Mouse (Mus musculus) MEL (cell line): ENCODE measurements at regions not wholly inside any gene's neighbourhood (a gene's known extent, or its start where the extent isn't known, plus 50 kb on each side); places are given as distances from the start of the nearest gene placed in this dataset.

ENCODE experiments used
- DNase-seq: peaks from one replicate; pipeline ENCODE4 v3.0.0; 2011; ENCODE audit warnings: low read depth, low spot score
- H3K27ac ChIP-seq: 2 replicates; pipeline ENCODE4 v1.5.1; 2012; ENCODE audit warnings: low read depth, mild to moderate bottlenecking, control low read depth, low read length, moderate library complexity; ENCODE audit not compliant: control insufficient read depth
- H3K27me3 ChIP-seq, 2 experiments: fragments of 150-350 bp in 1 of 2; sonication (generic) in 1 of 2; 2 replicates each; pipeline ENCODE4 v1.6.1; 2012; ENCODE audit warnings: low read length in 2 of 2, mild to moderate bottlenecking in 2 of 2, improper control_type of control experiment in 1 of 2, moderate library complexity in 1 of 2; ENCODE audit not compliant: insufficient read depth in 2 of 2, control insufficient read depth in 1 of 2
- H3K36me3 ChIP-seq, 2 experiments: 2 replicates each; pipeline ENCODE4 v1.6.1; 2012 to 2014; ENCODE audit warnings: low read length in 2 of 2, improper control_type of control experiment in 1 of 2, inconsistent platforms in 1 of 2, mild to moderate bottlenecking in 1 of 2; ENCODE audit not compliant: insufficient read depth in 2 of 2, control insufficient read depth in 1 of 2
- H3K4me1 ChIP-seq, 2 experiments: fragments of 150-350 bp in 1 of 2; sonication (generic) in 1 of 2; 2 replicates each; pipeline ENCODE4 v1.6.1; 2012; ENCODE audit warnings: low read length in 2 of 2, improper control_type of control experiment in 1 of 2, mild to moderate bottlenecking in 1 of 2; ENCODE audit not compliant: insufficient read depth in 2 of 2, control insufficient read depth in 1 of 2
- H3K4me3 ChIP-seq, 2 experiments: fragments of 150-350 bp in 1 of 2; sonication (generic) in 1 of 2; 2 replicates each; pipeline ENCODE4 v1.5.1; 2012; ENCODE audit warnings: low read depth in 2 of 2, low read length in 2 of 2, mild to moderate bottlenecking in 2 of 2, moderate library complexity in 2 of 2, control low read depth in 1 of 2, improper control_type of control experiment in 1 of 2; ENCODE audit not compliant: control insufficient read depth in 1 of 2, insufficient read depth in 1 of 2
- H3K79me2 ChIP-seq: 2 replicates; pipeline ENCODE4 v1.6.1; 2012; ENCODE audit warnings: mild to moderate bottlenecking, low read length, moderate library complexity; ENCODE audit not compliant: control insufficient read depth, poor library complexity, insufficient read depth
- H3K9ac ChIP-seq: 2 replicates; pipeline ENCODE4 v1.6.1; 2012; ENCODE audit warnings: low read depth, mild to moderate bottlenecking, control low read depth, low read length, moderate library complexity; ENCODE audit not compliant: control insufficient read depth, poor library complexity, severe bottlenecking
- H3K9me3 ChIP-seq: fragments of 150-350 bp; sonication (generic); replicated peaks from 2 replicates; pipeline ENCODE4 v1.6.1; 2012; ENCODE audit warnings: mild to moderate bottlenecking, low read length, improper control_type of control experiment, moderate library complexity; ENCODE audit not compliant: insufficient read depth
- CHD1 ChIP-seq: IDR thresholded peaks from 2 replicates; pipeline ENCODE4 v1.6.1; 2012; ENCODE audit warnings: low read depth, mild to moderate bottlenecking, inconsistent platforms, low read length, improper control_type of control experiment
- CTCF ChIP-seq, 3 experiments: IDR thresholded peaks in 2 of 3; conservative IDR thresholded peaks in 1 of 3; 2 replicates each; pipeline ENCODE4 v1.5.1; 2011 to 2012; ENCODE audit warnings: low read length in 3 of 3, low read depth in 2 of 3, mild to moderate bottlenecking in 2 of 3, improper control_type of control experiment in 1 of 3, inconsistent platforms in 1 of 3, mixed read lengths in 1 of 3, moderate library complexity in 1 of 3; ENCODE audit not compliant: control insufficient read depth in 1 of 3, insufficient read depth in 1 of 3, poor library complexity in 1 of 3, severe bottlenecking in 1 of 3
- ELF1 ChIP-seq: IDR thresholded peaks from 2 replicates; pipeline ENCODE4 v1.6.1; 2014; ENCODE audit warnings: low read depth, mild to moderate bottlenecking, inconsistent platforms, low read length, improper control_type of control experiment, moderate library complexity
- GABPA ChIP-seq: IDR thresholded peaks from 2 replicates; pipeline ENCODE4 v1.6.1; 2012; ENCODE audit warnings: low read depth, mild to moderate bottlenecking, inconsistent platforms, low read length, improper control_type of control experiment, moderate library complexity
- JUND ChIP-seq: IDR thresholded peaks from 2 replicates; pipeline ENCODE4 v1.6.1; 2011; ENCODE audit warnings: low read depth, mild to moderate bottlenecking, improper control_type of control experiment, low read length
- KAT2A ChIP-seq: conservative IDR thresholded peaks from 2 replicates; pipeline ENCODE4 v1.6.1; 2012; ENCODE audit warnings: low read depth, low read length, improper control_type of control experiment, inconsistent platforms
- MAFK ChIP-seq: IDR thresholded peaks from 2 replicates; pipeline ENCODE4 v1.6.1; 2011; ENCODE audit warnings: low read depth, mild to moderate bottlenecking, low read length, improper control_type of control experiment, borderline replicate concordance
- MAX ChIP-seq: IDR thresholded peaks from 2 replicates; pipeline ENCODE4 v1.6.1; 2011; ENCODE audit warnings: low read length, improper control_type of control experiment
- MAZ ChIP-seq: IDR thresholded peaks from 2 replicates; pipeline ENCODE4 v1.6.1; 2012; ENCODE audit warnings: low read depth, mild to moderate bottlenecking, inconsistent platforms, low read length, improper control_type of control experiment
- MEF2A ChIP-seq: IDR thresholded peaks from 2 replicates; pipeline ENCODE4 v1.6.1; 2014; ENCODE audit warnings: low read depth, mild to moderate bottlenecking, inconsistent platforms, low read length, improper control_type of control experiment; ENCODE audit not compliant: poor library complexity, insufficient replicate concordance, severe bottlenecking; ENCODE audit errors: extremely low read depth
- MXI1 ChIP-seq: IDR thresholded peaks from 2 replicates; pipeline ENCODE4 v1.6.1; 2011; ENCODE audit warnings: mild to moderate bottlenecking, low read depth, low read length, improper control_type of control experiment
- MYC ChIP-seq: IDR thresholded peaks from 2 replicates; pipeline ENCODE4 v1.6.1; 2011; ENCODE audit warnings: low read depth, mild to moderate bottlenecking, low read length, improper control_type of control experiment, moderate library complexity
- NELFE ChIP-seq: IDR thresholded peaks from 2 replicates; pipeline ENCODE4 v1.6.1; 2011; ENCODE audit warnings: low read depth, low read length, improper control_type of control experiment
- NRF1 ChIP-seq: IDR thresholded peaks from 2 replicates; pipeline ENCODE4 v1.6.1; 2014; ENCODE audit warnings: low read depth, mild to moderate bottlenecking, inconsistent platforms, low read length, improper control_type of control experiment, moderate library complexity; ENCODE audit not compliant: poor library complexity, insufficient read depth, severe bottlenecking
- POLR2A ChIP-seq, 2 experiments: IDR thresholded peaks; 2 replicates each; pipeline ENCODE4 v1.6.1; 2011 to 2012; ENCODE audit warnings: low read length in 2 of 2, mild to moderate bottlenecking in 2 of 2, control low read depth in 1 of 2, improper control_type of control experiment in 1 of 2, low read depth in 1 of 2, moderate library complexity in 1 of 2; ENCODE audit not compliant: control insufficient read depth in 1 of 2, insufficient read depth in 1 of 2, poor library complexity in 1 of 2
- SIN3A ChIP-seq: IDR thresholded peaks from 2 replicates; pipeline ENCODE4 v1.6.1; 2012; ENCODE audit warnings: low read length, improper control_type of control experiment, inconsistent platforms
- SMC3 ChIP-seq: IDR thresholded peaks from 2 replicates; pipeline ENCODE4 v1.6.1; 2011; ENCODE audit warnings: low read depth, low read length, improper control_type of control experiment
- TAL1 ChIP-seq: IDR thresholded peaks from 2 replicates; pipeline ENCODE4 v1.6.1; 2012; ENCODE audit warnings: mild to moderate bottlenecking, inconsistent platforms, low read length, moderate library complexity, mixed read lengths
- TBP ChIP-seq: IDR thresholded peaks from 2 replicates; pipeline ENCODE4 v1.8.0; 2011; ENCODE audit warnings: low read depth, low read length, improper control_type of control experiment
- UBTF ChIP-seq: IDR thresholded peaks from 2 replicates; pipeline ENCODE4 v1.6.1; 2012; ENCODE audit warnings: low read depth, mild to moderate bottlenecking, inconsistent platforms, low read length, improper control_type of control experiment, moderate library complexity, borderline replicate concordance; ENCODE audit not compliant: insufficient read depth
- ZC3H11A ChIP-seq: IDR thresholded peaks from 2 replicates; pipeline ENCODE4 v1.6.1; 2012; ENCODE audit warnings: low read depth, mild to moderate bottlenecking, inconsistent platforms, low read length, improper control_type of control experiment
- ZKSCAN1 ChIP-seq: IDR thresholded peaks from 2 replicates; pipeline ENCODE4 v1.6.1; 2012; ENCODE audit warnings: low read depth, mild to moderate bottlenecking, inconsistent platforms, low read length, improper control_type of control experiment, moderate library complexity
- ZNF384 ChIP-seq: IDR thresholded peaks from 2 replicates; pipeline ENCODE4 v1.6.1; 2012; ENCODE audit warnings: low read depth, mild to moderate bottlenecking, inconsistent platforms, low read length, improper control_type of control experiment

DNA sequence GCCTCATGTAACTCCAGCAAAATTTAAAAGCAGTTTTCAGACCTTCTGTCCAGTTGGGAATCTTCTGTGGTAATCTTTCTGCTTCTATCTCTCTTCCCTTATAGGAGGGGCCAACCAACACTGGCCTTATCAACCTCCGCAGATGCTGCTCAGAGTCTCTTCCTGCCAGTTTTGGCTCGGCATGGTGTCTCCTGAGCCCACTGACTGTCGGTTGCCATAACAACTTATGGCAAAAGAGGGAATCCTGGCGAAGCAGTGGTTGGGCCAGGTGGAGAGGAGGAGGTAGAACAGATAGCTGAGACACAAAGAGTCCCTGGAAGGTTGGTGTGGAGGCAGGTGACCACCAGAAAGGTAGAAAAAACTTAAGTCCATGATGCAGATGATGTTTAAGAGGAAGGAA is 562.4 kb downstream of the Inhba start:
- peak; percentile 2 for DNase-seq
- no peaks in the 10 kb centered on the region for H3K9me3 ChIP-seq
- no peak overlapping the region for H3K9ac ChIP-seq
- H3K4me1 ChIP-seq, result no peaks in the 10 kb centered on the region
- H3K79me2 ChIP-seq, result no peaks in the 10 kb centered on the region
- no peak overlapping the region for H3K27ac ChIP-seq
- no peaks in the 10 kb centered on the region for H3K27me3 ChIP-seq
- TF ChIP-seq TAL1 (no peak), CHD1 (no peak), MAX (no peak), CTCF (IDR thresholded peaks at IDR 0.05 in 2 of 3, conservative IDR thresholded peaks at IDR 0.05 in 1 of 3; ENCODE audit: control insufficient read depth in 1 of 3, insufficient read depth in 1 of 3, low read depth in 2 of 3, low read length in 3 of 3, poor library complexity in 1 of 3, severe bottlenecking in 1 of 3) (no peak), NRF1 (no peak), KAT2A (no peak), ZNF384 (no peak), MXI1 (no peak), POLR2A (IDR thresholded peaks at IDR 0.05; ENCODE audit: control insufficient read depth in 1 of 2, insufficient read depth in 1 of 2, low read depth in 1 of 2, low read length in 2 of 2, poor library complexity in 1 of 2) (no peak), UBTF (no peak), ZKSCAN1 (no peak), MYC (no peak), ZC3H11A (no peak), ELF1 (no peak), MAFK (no peak), GABPA (no peak), SMC3 (no peak), NELFE (no peak), JUND (no peak), MEF2A (no peak)
- no peaks in the 10 kb centered on the region for H3K36me3 ChIP-seq
- H3K4me3 ChIP-seq, result no peak overlapping the region

DNA sequence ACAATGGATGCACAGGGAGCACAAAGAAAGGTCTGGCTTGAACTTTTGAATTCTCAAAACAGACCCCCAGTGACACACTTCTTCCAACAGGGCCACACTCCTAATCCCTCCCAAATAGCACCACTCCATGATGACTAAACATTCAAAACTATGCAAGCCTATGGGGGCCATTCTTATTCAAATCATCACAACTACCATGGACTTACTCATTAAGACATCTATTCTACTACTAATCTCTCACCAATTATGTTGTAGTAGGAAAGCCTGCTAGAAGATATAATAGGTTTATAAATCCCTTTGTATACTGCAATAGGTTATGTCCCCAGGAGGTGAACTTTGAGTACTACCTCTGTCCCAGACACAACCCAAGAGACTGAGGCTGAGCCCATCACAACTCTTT is 574.6 kb downstream of the Inhba start:
- Histone ChIP-seq H3K4me3 (no peak overlapping the region), H3K9ac (no peak overlapping the region), H3K27me3 (no peaks in the 10 kb centered on the region), H3K36me3 (no peaks in the 10 kb centered on the region), H3K9me3 (no peaks in the 10 kb centered on the region), H3K4me1 (no peaks in the 10 kb centered on the region), H3K27ac (no peak overlapping the region), H3K79me2 (no peaks in the 10 kb centered on the region)
- no peak for DNase-seq
- no peak for TF ChIP-seq SIN3A
- TF ChIP-seq MAZ, result no peak
- no peak for TF ChIP-seq JUND
- TF ChIP-seq TBP, result no peak
